Mouse (Mus musculus) ES-E14 (cell line): ENCODE data around the gene Rap1gap. TPM values are rescaled to one million over a fixed set of nuclear protein-coding genes. Genes with fewer than 3 reads are reported as not detected.

Source experiments
- DNase-seq: peaks from one replicate; pipeline ENCODE4 v3.0.0-alpha.2; 2013; ENCODE audit warnings: low read depth, low spot score
- H3K27ac ChIP-seq: 2 replicates; pipeline ENCODE4 v1.5.1; 2012; ENCODE audit warnings: low read depth, mild to moderate bottlenecking, low read length, moderate library complexity, mixed read lengths; ENCODE audit not compliant: poor library complexity, insufficient read depth, severe bottlenecking
- H3K36me3 ChIP-seq: 2 replicates; pipeline ENCODE4 v1.6.1; 2012; ENCODE audit warnings: mild to moderate bottlenecking, low read length, moderate library complexity, mixed read lengths; ENCODE audit not compliant: control insufficient read depth, poor library complexity, insufficient read depth, severe bottlenecking
- H3K4me1 ChIP-seq, 2 experiments: fragments of 150-350 bp in 1 of 2; sonication (generic) in 1 of 2; 2 replicates each; pipeline ENCODE4 v1.6.1; 2012; ENCODE audit warnings: low read length in 2 of 2, mild to moderate bottlenecking in 1 of 2, mixed read lengths in 1 of 2; ENCODE audit not compliant: control insufficient read depth in 2 of 2, insufficient read depth in 2 of 2, poor library complexity in 1 of 2
- H3K4me3 ChIP-seq, 2 experiments: fragments of 150-350 bp in 1 of 2; sonication (generic) in 1 of 2; 2 replicates each; pipeline ENCODE4 v1.5.1; 2012; ENCODE audit warnings: low read length in 2 of 2, low read depth in 1 of 2, mild to moderate bottlenecking in 1 of 2, mixed read lengths in 1 of 2; ENCODE audit not compliant: insufficient read depth in 1 of 2, poor library complexity in 1 of 2, severe bottlenecking in 1 of 2
- H3K9ac ChIP-seq: 2 replicates; pipeline ENCODE4 v1.6.1; 2012; ENCODE audit warnings: low read depth, mild to moderate bottlenecking, low read length, mixed read lengths; ENCODE audit not compliant: poor library complexity, insufficient read depth, severe bottlenecking
- H3K9me3 ChIP-seq: fragments of 150-350 bp; sonication (generic); 2 replicates; pipeline ENCODE4 v1.6.1; 2012; ENCODE audit warnings: low read depth, mild to moderate bottlenecking, low read length; ENCODE audit not compliant: control insufficient read depth, insufficient read depth
- CHD2 ChIP-seq: IDR thresholded peaks from 2 replicates; pipeline ENCODE4 v1.6.1; 2014; ENCODE audit warnings: mild to moderate bottlenecking, low read depth, low read length, inconsistent platforms
- HCFC1 ChIP-seq: IDR thresholded peaks from 2 replicates; pipeline ENCODE4 v1.6.1; 2012; ENCODE audit warnings: low read length, inconsistent platforms, borderline replicate concordance; ENCODE audit not compliant: insufficient read depth
- MAFK ChIP-seq: IDR thresholded peaks from 2 replicates; pipeline ENCODE4 v1.6.1; 2014; ENCODE audit warnings: mild to moderate bottlenecking, low read depth, low read length, inconsistent platforms; ENCODE audit not compliant: insufficient read depth
- ZC3H11A ChIP-seq: IDR thresholded peaks from 2 replicates; pipeline ENCODE4 v1.6.1; 2012; ENCODE audit warnings: low read depth, mild to moderate bottlenecking, inconsistent platforms, low read length, borderline replicate concordance
- ZNF384 ChIP-seq: IDR thresholded peaks from 2 replicates; pipeline ENCODE4 v1.6.1; 2012; ENCODE audit warnings: low read depth, low read length, inconsistent platforms
- in situ Hi-C, 2 experiments: fragments of 600-800 bp; cut with MboI; formaldehyde crosslinking; loops; one replicate each; pipeline ENCODE4 v1.15.1; 2025; ENCODE audit warnings: low sequenced_read_pairs in 2 of 2, inconsistent platforms in 1 of 2; ENCODE audit not compliant: unreplicated experiment in 2 of 2
- total RNA-seq: library from RNA; depleted of rRNA; stranded (reverse); fragments of 300-350 nt; gene quantifications from 2 replicates; pipeline ENCODE4 v1.2.3, GENCODE M21; 2012

Gene Rap1gap
- total RNA-seq, 1 experiment = 13.4 TPM

- in situ Hi-C loops = no loop called here
- H3K9me3 ChIP-seq = no peaks in the 10 kb centered on the region
- peak overlapping the region; percentile 63 to 73 for H3K4me3 ChIP-seq
- DNase-seq = peak; percentile 77
- H3K4me1 ChIP-seq = peaks cover 5 to 17% of the 10 kb centered on the region in 2 experiments; a peak in 2 of 4 replicates
- H3K9ac ChIP-seq = peak overlapping the region; percentile 82
- no peaks in the 10 kb centered on the region for H3K36me3 ChIP-seq
- no peak for TF ChIP-seq MAFK
- no peak overlapping the region for H3K27ac ChIP-seq
These were observed 42.9 kb downstream of the Rap1gap start for GRCm38 (mm10) chr4:137707216-137707990.

- no peaks in the 10 kb centered on the region; the same call in 1 of the 2 replicates for H3K36me3 ChIP-seq
- H3K27ac ChIP-seq = no peak overlapping the region
- no peak for DNase-seq
- in situ Hi-C loops = no loop called here
- H3K9ac ChIP-seq = no peak overlapping the region
- no peak for TF ChIP-seq MAFK
- TF ChIP-seq CHD2 = no peak
- no peak for TF ChIP-seq ZNF384
- H3K4me1 ChIP-seq = peaks cover 0 to 23% of the 10 kb centered on the region in 2 experiments; a peak in 2 of 4 replicates
- no peaks in the 10 kb centered on the region for H3K9me3 ChIP-seq
- H3K4me3 ChIP-seq = no peak overlapping the region
These were observed 48.4 kb downstream of the Rap1gap start for GRCm38 (mm10) chr4:137712963-137713362.

- H3K4me1 ChIP-seq = peaks cover 4 to 30% of the 10 kb centered on the region in 2 experiments; a peak in 3 of 4 replicates
- DNase-seq = no peak
- H3K36me3 ChIP-seq = no peaks in the 10 kb centered on the region; the same call in 1 of the 2 replicates
- H3K4me3 ChIP-seq = no peak overlapping the region
- H3K9ac ChIP-seq = no peak overlapping the region; the same call in 1 of the 2 replicates
- in situ Hi-C loops = no loop called here
- TF ChIP-seq MAFK (no peak), CHD2 (no peak), ZC3H11A (no peak), HCFC1 (no peak), ZNF384 (no peak)
- H3K27ac ChIP-seq = no peak overlapping the region
- no peaks in the 10 kb centered on the region for H3K9me3 ChIP-seq
These were observed 49.6 kb downstream of the Rap1gap start for GRCm38 (mm10) chr4:137714020-137714624.

- H3K36me3 ChIP-seq = peaks cover 5% of the 10 kb centered on the region; the same call in 1 of the 2 replicates
- no peak for DNase-seq
- in situ Hi-C loops = no loop called here
- no peak overlapping the region; the same call in 1 of the 2 replicates for H3K9ac ChIP-seq
- H3K4me3 ChIP-seq = no peak overlapping the region
- no peaks in the 10 kb centered on the region for H3K9me3 ChIP-seq
- no peak for TF ChIP-seq ZNF384
- TF ChIP-seq CHD2 = no peak
- TF ChIP-seq MAFK = no peak
- no peak for TF ChIP-seq ZC3H11A
- TF ChIP-seq HCFC1 = no peak
- no peak overlapping the region for H3K27ac ChIP-seq
- peaks cover 4 to 34% of the 10 kb centered on the region in 2 experiments; a peak in 3 of 4 replicates for H3K4me1 ChIP-seq
These were observed 52.5 kb downstream of the Rap1gap start for GRCm38 (mm10) chr4:137717005-137717404.
